Mouse (Mus musculus) olfactory bulb, adult 2 months (tissue): ENCODE measurements at regions not wholly inside any gene's neighbourhood (a gene's known extent, or its start where the extent isn't known, plus 50 kb on each side); places are given as distances from the start of the nearest gene placed in this dataset.

Source experiments
- H3K27ac ChIP-seq: fragments of 200-500 bp; 2 replicates; pipeline ENCODE4 v1.5.1; 2012; ENCODE audit warnings: low read depth, low read length; ENCODE audit not compliant: insufficient read depth
- H3K4me1 ChIP-seq: fragments of 200-500 bp; 2 replicates; pipeline ENCODE4 v1.6.1; 2012; ENCODE audit warnings: low read length; ENCODE audit not compliant: control insufficient read depth, insufficient read depth
- H3K4me3 ChIP-seq: fragments of 200-500 bp; 2 replicates; pipeline ENCODE4 v1.5.1; 2012; ENCODE audit warnings: mild to moderate bottlenecking, low read depth, low read length, moderate library complexity; ENCODE audit not compliant: insufficient read depth
- CTCF ChIP-seq: fragments of 200-500 bp; IDR thresholded peaks from 2 replicates; pipeline ENCODE4 v1.5.1; 2012; ENCODE audit warnings: low read depth, mild to moderate bottlenecking, low read length, moderate library complexity; ENCODE audit not compliant: insufficient read depth
- POLR2A ChIP-seq: fragments of 200-500 bp; IDR thresholded peaks from 2 replicates; pipeline ENCODE4 v1.6.1; 2012; ENCODE audit warnings: mild to moderate bottlenecking, low read depth, low read length, moderate library complexity; ENCODE audit not compliant: insufficient read depth
- WGBS: fragments of 180-500 bp; shearing (Covaris S2); methylation state at CpG from one replicate; pipeline ENCODE4 v1.1.7; 2018; 5-methylcytosine and 5-hydroxymethylcytosine counted together

DNA sequence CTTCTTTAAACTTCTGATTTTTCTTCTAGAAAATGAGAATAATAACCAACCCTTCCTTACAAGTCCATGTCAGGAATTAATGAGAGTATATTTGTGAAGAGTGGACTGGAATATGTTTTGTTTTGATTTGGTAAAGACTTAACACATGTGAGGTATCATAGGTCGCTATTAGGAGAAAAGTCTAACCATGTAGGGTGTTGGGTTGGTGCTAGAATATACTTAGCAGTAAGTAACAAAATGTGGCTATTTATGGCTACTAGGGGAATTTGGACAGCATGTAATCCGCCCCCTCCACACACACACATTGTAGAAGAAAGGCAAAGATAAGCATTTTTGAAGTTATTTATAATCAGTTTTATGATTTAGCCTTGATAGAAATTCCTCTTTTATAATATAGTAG is 114.5 kb downstream of the Zfp36l1 start:
- Histone ChIP-seq H3K4me3 (no peak overlapping the region), H3K27ac (no peak overlapping the region), H3K4me1 (peaks cover 14% of the 10 kb centered on the region; the same call in 1 of the 2 replicates)
- WGBS: 66% methylated on average over 2 of the region's 2 CpGs
- no peak for TF ChIP-seq POLR2A
- no peak for TF ChIP-seq CTCF

GRCm38 (mm10) chr12:79997201-79997600 is 115.6 kb downstream of the Zfp36l1 start:
- H3K4me1 ChIP-seq: peaks cover 12% of the 10 kb centered on the region; the same call in 1 of the 2 replicates
- WGBS: 90% methylated on average over 4 of the region's 4 CpGs
- TF ChIP-seq CTCF (no peak), POLR2A (no peak)
- H3K4me3 ChIP-seq: no peak overlapping the region
- H3K27ac ChIP-seq: no peak overlapping the region

- TF ChIP-seq POLR2A: no peak
- TF ChIP-seq CTCF: no peak
- Histone ChIP-seq H3K4me1 (peaks cover 12% of the 10 kb centered on the region; the same call in 1 of the 2 replicates), H3K27ac (no peak overlapping the region), H3K4me3 (no peak overlapping the region)
- WGBS: 94% methylated on average over 4 of the region's 4 CpGs
These were observed 117.2 kb downstream of the Zfp36l1 start for GRCm38 (mm10) chr12:79995521-79996094.

GRCm38 (mm10) chr12:79993821-79994571 is 118.8 kb downstream of the Zfp36l1 start:
- H3K27ac ChIP-seq: no peak overlapping the region
- 77% methylated on average over 5 of the region's 5 CpGs for WGBS
- no peak for TF ChIP-seq POLR2A
- TF ChIP-seq CTCF: no peak
- no peak overlapping the region for H3K4me3 ChIP-seq
- peaks cover 20% of the 10 kb centered on the region for H3K4me1 ChIP-seq

DNA sequence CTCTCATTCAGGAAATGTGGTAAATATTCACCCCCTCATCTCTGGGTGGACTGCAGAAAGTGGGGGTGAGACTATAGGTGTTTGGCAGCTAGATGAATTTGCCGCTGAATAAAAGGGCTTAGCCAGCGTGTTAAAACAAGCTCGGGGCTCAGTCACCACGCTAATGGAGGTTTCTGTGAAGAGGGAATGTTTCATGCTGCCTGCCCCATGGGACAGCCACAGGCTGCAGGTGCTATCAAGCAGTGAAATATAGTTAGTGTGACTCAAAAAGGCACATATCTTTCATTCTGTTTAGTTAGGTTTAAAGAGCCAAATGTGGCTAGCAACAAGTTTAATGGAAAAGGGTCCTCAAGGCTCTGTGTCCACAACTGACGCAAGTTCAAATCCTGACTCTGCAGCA is 121.5 kb downstream of the Zfp36l1 start:
- Histone ChIP-seq H3K4me3 (no peak overlapping the region), H3K4me1 (peaks cover 27% of the 10 kb centered on the region), H3K27ac (peak overlapping the region; percentile 17; the same call in 1 of the 2 replicates)
- no peak for TF ChIP-seq POLR2A
- TF ChIP-seq CTCF: no peak
- WGBS: 71% methylated on average over 5 of the region's 5 CpGs

DNA sequence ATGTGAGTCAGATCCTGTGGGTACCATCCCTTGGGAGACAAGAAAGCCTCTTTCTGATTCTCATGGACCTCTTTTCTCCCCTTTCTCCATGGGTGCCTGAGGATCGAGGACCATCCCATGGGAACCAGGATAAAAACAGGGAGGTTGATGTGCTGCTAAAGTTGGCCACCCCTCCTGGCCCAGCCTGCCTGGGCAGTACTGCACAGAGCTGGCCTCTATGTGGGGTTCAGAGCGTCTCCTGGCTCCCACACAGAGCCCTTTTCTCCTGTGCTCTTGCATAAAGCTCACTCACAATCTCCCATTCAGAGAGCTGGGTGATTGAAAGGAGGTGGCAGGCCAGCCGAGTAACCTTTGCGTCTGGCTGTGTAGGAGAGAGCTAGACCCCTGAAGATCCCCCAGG is 122.1 kb downstream of the Zfp36l1 start:
- WGBS: 76% methylated on average over 4 of the region's 4 CpGs
- TF ChIP-seq POLR2A (no peak), CTCF (no peak)

DNA sequence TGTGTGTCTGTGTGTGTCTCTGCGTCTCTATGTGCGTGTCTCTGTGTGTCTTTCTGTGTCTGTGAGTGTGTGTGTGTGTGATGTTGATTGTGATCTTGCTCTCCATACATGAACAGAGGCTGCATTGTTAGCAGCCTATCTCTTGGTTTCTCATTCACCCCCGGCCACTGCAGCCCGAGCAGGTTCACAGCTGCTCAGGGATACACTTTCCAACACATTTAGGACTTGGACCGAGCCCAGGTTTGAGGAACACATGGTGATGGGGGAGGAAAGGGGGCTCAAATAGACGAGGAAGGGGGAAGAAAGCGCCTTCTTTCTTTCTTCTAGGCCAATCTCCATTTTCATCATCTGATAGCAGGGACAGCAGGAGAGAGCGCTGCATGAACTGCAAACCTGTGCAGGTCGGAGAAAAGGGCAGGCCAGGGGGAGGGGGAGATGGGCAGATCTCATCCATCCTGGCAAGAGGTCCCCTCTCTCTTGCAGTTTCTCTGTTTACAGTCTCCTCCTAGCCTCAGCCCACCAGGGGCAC is 123.2 kb downstream of the Zfp36l1 start:
- Histone ChIP-seq H3K27ac (peak overlapping the region; percentile 56; the same call in 1 of the 2 replicates), H3K4me3 (no peak overlapping the region), H3K4me1 (peaks cover 27% of the 10 kb centered on the region)
- 65% methylated on average over 9 of the region's 9 CpGs for WGBS
- TF ChIP-seq CTCF (no peak), POLR2A (no peak)

More for the DNA sequence above, 122.1 kb downstream of the Zfp36l1 start:
- H3K4me3 ChIP-seq: no peak overlapping the region
- H3K27ac ChIP-seq: peak overlapping the region; percentile 56
- peaks cover 27% of the 10 kb centered on the region for H3K4me1 ChIP-seq

- TF ChIP-seq POLR2A (no peak), CTCF (no peak)
- H3K4me1 ChIP-seq: peaks cover 24% of the 10 kb centered on the region
- no peak overlapping the region for H3K4me3 ChIP-seq
- peak overlapping the region; percentile 32; the same call in 1 of the 2 replicates for H3K27ac ChIP-seq
- WGBS: 70% methylated on average over 11 of the region's 11 CpGs
These were observed 124.1 kb downstream of the Zfp36l1 start for GRCm38 (mm10) chr12:79988401-79989358.
